Mouse (Mus musculus): ENCODE results near the gene Mea1. TPM values are rescaled to one million over a fixed set of nuclear protein-coding genes. Genes with fewer than 3 reads are reported as not detected.

Gene Mea1
- 58.9 and 66.0 TPM in 2 replicates for polyA plus RNA-seq (2015; fragmentation: Nextera tagmentation; extraction: Ambion mirVana)

DNA sequence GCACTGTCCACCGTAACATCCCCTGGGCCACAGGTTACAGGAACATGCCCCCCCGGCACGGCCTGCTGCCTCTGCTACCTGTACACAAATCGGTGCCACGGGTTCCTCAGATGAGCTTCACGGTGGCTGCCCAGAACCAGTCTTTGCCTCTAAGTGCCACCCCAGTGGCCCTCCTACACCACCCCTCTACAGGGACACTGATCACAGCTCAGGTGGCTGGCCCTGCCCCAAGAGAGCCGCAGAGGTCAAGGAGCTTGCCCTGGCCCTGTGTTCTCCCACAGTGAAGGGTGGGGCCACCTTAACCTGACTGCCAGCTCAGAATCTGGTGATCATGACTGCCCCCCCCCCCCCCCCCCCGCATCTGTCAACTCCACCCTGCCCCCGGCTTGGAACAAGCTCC, at the start of gene Mea1:
Gene Mea1 (plus strand): TSS at position 378 of the 400 bp plus-strand sequence.

GRCm38 (mm10) chr17:46645561-46646321, 32.9 kb upstream of the Mea1 start, which contains the start of the genes Klc4 and Mrpl2:
Gene Klc4 (minus strand): TSS chr17:46646022.
Gene Mrpl2 (plus strand): TSS chr17:46646229.

GRCm38 (mm10) chr17:46650232-46651031, 28.2 kb upstream of the Mea1 start, which contains the start of gene Cul7:
Gene Cul7 (plus strand): TSS chr17:46650337.

GRCm38 (mm10) chr17:46673850-46674529, 4.6 kb upstream of the Mea1 start, which contains the start of gene Rrp36:
Gene Rrp36 (minus strand): TSS chr17:46674352.

GRCm38 (mm10) chr17:46680760-46681373, 2.3 kb downstream of the Mea1 start, which contains the start of gene Klhdc3:
Gene Klhdc3 (minus strand): TSS chr17:46680914.

GRCm38 (mm10) chr17:46704887-46705835, 26.6 kb downstream of the Mea1 start, which contains the start of gene Ppp2r5d:
Gene Ppp2r5d (minus strand): TSS chr17:46705111.

GRCm38 (mm10) chr17:46710959-46711597, 32.5 kb downstream of the Mea1 start, which contains the start of gene Pex6:
Gene Pex6 (plus strand): TSS chr17:46711463.

DNA sequence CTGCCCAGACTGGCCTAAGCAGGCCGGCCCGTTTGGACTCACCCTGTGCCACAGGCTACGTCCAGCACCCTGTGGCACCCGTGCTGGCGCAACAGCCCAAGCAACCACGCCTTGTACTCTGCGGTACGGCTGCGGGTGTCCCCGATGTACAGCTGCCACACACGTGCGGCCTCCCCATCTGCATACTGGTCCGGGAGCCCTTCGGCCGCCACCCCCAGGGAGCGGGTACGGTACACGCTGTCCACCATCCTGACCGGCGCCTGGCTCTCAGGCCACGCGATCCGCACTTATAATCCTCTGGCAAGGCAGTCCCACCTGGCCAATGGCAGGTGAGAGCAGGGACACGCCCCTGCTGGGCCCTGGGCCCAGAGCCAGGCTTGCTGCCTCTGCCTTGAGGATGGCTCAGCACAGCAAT, 50.3 kb downstream of the Mea1 start, which contains the start of gene Gnmt:
Gene Gnmt (minus strand): TSS at position 265 of the 415 bp plus-strand sequence.

Other genes with a start within 250 kb of the Mea1 start
- 0.33 TPM in 1 of 2 replicates, not detected in the other for gene Crip3, start 249.9 kb upstream of the Mea1 start, polyA plus RNA-seq (2015; fragmentation: Nextera tagmentation; extraction: Ambion mirVana)
- not detected in 2 replicates for gene Slc22a7, start 240.3 kb upstream of the Mea1 start, polyA plus RNA-seq (2015; fragmentation: Nextera tagmentation; extraction: Ambion mirVana)
- not detected in 2 replicates for gene Ttbk1, start 191.1 kb upstream of the Mea1 start, polyA plus RNA-seq (2015; fragmentation: Nextera tagmentation; extraction: Ambion mirVana)
- 27.4 and 31.3 TPM in 2 replicates for gene Dnph1, start 182.1 kb upstream of the Mea1 start, polyA plus RNA-seq (2015; fragmentation: Nextera tagmentation; extraction: Ambion mirVana)
- gene Cul9, start 132.4 kb upstream of the Mea1 start, polyA plus RNA-seq (2015; fragmentation: Nextera tagmentation; extraction: Ambion mirVana): 1.4 and 1.5 TPM in 2 replicates
- gene Srf, start 122.6 kb upstream of the Mea1 start, polyA plus RNA-seq (2015; fragmentation: Nextera tagmentation; extraction: Ambion mirVana): 5.2 and 5.5 TPM in 2 replicates
- gene Ptk7, start 49.3 kb upstream of the Mea1 start, polyA plus RNA-seq (2015; fragmentation: Nextera tagmentation; extraction: Ambion mirVana): 20.2 and 28.0 TPM in 2 replicates
- gene Klc4, start 32.8 kb upstream of the Mea1 start, polyA plus RNA-seq (2015; fragmentation: Nextera tagmentation; extraction: Ambion mirVana): 8.1 and 12.2 TPM in 2 replicates
- gene Mrpl2, start 32.6 kb upstream of the Mea1 start, polyA plus RNA-seq (2015; fragmentation: Nextera tagmentation; extraction: Ambion mirVana): 96.7 and 107 TPM in 2 replicates
- gene Cul7, start 28.5 kb upstream of the Mea1 start, polyA plus RNA-seq (2015; fragmentation: Nextera tagmentation; extraction: Ambion mirVana): 11.8 and 15.2 TPM in 2 replicates
- gene Rrp36, start 4.4 kb upstream of the Mea1 start, polyA plus RNA-seq (2015; fragmentation: Nextera tagmentation; extraction: Ambion mirVana): 31.8 and 34.5 TPM in 2 replicates
- 74.7 and 78.1 TPM in 2 replicates for gene Klhdc3, start 2.1 kb downstream of the Mea1 start, polyA plus RNA-seq (2015; fragmentation: Nextera tagmentation; extraction: Ambion mirVana)
- gene Ppp2r5d, start 26.3 kb downstream of the Mea1 start, polyA plus RNA-seq (2015; fragmentation: Nextera tagmentation; extraction: Ambion mirVana): 18.3 and 24.4 TPM in 2 replicates
- 9.2 and 11.7 TPM in 2 replicates for gene Pex6, start 32.7 kb downstream of the Mea1 start, polyA plus RNA-seq (2015; fragmentation: Nextera tagmentation; extraction: Ambion mirVana)
- gene Gnmt, start 50.4 kb downstream of the Mea1 start, polyA plus RNA-seq (2015; fragmentation: Nextera tagmentation; extraction: Ambion mirVana): 0.81 and 1.1 TPM in 2 replicates
- gene Cnpy3, start 73.4 kb downstream of the Mea1 start, polyA plus RNA-seq (2015; fragmentation: Nextera tagmentation; extraction: Ambion mirVana): 29.3 and 37.1 TPM in 2 replicates
- 0.10 and 0.30 TPM in 2 replicates for gene Ptcra, start 84.9 kb downstream of the Mea1 start, polyA plus RNA-seq (2015; fragmentation: Nextera tagmentation; extraction: Ambion mirVana)
- 63.8 and 67.7 TPM in 2 replicates for gene 2310039H08Rik, start 93.8 kb downstream of the Mea1 start, polyA plus RNA-seq (2015; fragmentation: Nextera tagmentation; extraction: Ambion mirVana)
- gene Rpl7l1, start 103.9 kb downstream of the Mea1 start, polyA plus RNA-seq (2015; fragmentation: Nextera tagmentation; extraction: Ambion mirVana): 83.3 and 83.9 TPM in 2 replicates
- gene Bicral, start 179.7 kb downstream of the Mea1 start, polyA plus RNA-seq (2015; fragmentation: Nextera tagmentation; extraction: Ambion mirVana): 3.3 and 3.9 TPM in 2 replicates
- 30.4 and 33.0 TPM in 2 replicates for gene Tbcc, start 211.9 kb downstream of the Mea1 start, polyA plus RNA-seq (2015; fragmentation: Nextera tagmentation; extraction: Ambion mirVana)
- gene Prph2, start 231.7 kb downstream of the Mea1 start, polyA plus RNA-seq (2015; fragmentation: Nextera tagmentation; extraction: Ambion mirVana): not detected in 2 replicates

Measured in spleen, postnatal 0 days (tissue).